Mouse (Mus musculus) ovary, adult 18-20 months (tissue): Measurements from ENCODE around the gene Mief2.
A peak's percentile ranks its signal among the peaks of the same experiment; 100 is the strongest.

Experiments used
- DNase-seq: peaks from one replicate; pipeline ENCODE4 v3.0.0; 2022; ENCODE audit warnings: low spot score, mixed read lengths

Gene Mief2

GRCm38 (mm10) chr11:60776829-60777740 lies 48.9 kb downstream of the Mief2 start, which contains the start of the genes Top3a and Smcr8:
Gene Top3a (minus strand): TSS chr11:60777365.
Gene Smcr8 (plus strand): TSS chr11:60777524.
- DNase-seq: peak; percentile 75

GRCm38 (mm10) chr11:60777801-60778370 lies 49.7 kb downstream of the Mief2 start:
- no peak for DNase-seq

- no peak for DNase-seq
These were observed 51.5 kb downstream of the Mief2 start for GRCm38 (mm10) chr11:60779673-60780189.
